Mouse (Mus musculus) MEL (cell line): ENCODE results near the gene Nt5c3b. TPM values are rescaled to one million over a fixed set of nuclear protein-coding genes. Genes with fewer than 3 reads are reported as not detected.

Source experiments
- DNase-seq: peaks from one replicate; pipeline ENCODE4 v3.0.0; 2011; ENCODE audit warnings: low read depth, low spot score
- H3K27ac ChIP-seq: 2 replicates; pipeline ENCODE4 v1.5.1; 2012; ENCODE audit warnings: low read depth, mild to moderate bottlenecking, control low read depth, low read length, moderate library complexity; ENCODE audit not compliant: control insufficient read depth
- H3K27me3 ChIP-seq, 2 experiments: fragments of 150-350 bp in 1 of 2; sonication (generic) in 1 of 2; 2 replicates each; pipeline ENCODE4 v1.6.1; 2012; ENCODE audit warnings: low read length in 2 of 2, mild to moderate bottlenecking in 2 of 2, improper control_type of control experiment in 1 of 2, moderate library complexity in 1 of 2; ENCODE audit not compliant: insufficient read depth in 2 of 2, control insufficient read depth in 1 of 2
- H3K36me3 ChIP-seq, 2 experiments: 2 replicates each; pipeline ENCODE4 v1.6.1; 2012 to 2014; ENCODE audit warnings: low read length in 2 of 2, improper control_type of control experiment in 1 of 2, inconsistent platforms in 1 of 2, mild to moderate bottlenecking in 1 of 2; ENCODE audit not compliant: insufficient read depth in 2 of 2, control insufficient read depth in 1 of 2
- H3K4me1 ChIP-seq, 2 experiments: fragments of 150-350 bp in 1 of 2; sonication (generic) in 1 of 2; 2 replicates each; pipeline ENCODE4 v1.6.1; 2012; ENCODE audit warnings: low read length in 2 of 2, improper control_type of control experiment in 1 of 2, mild to moderate bottlenecking in 1 of 2; ENCODE audit not compliant: insufficient read depth in 2 of 2, control insufficient read depth in 1 of 2
- H3K4me3 ChIP-seq, 2 experiments: fragments of 150-350 bp in 1 of 2; sonication (generic) in 1 of 2; 2 replicates each; pipeline ENCODE4 v1.5.1; 2012; ENCODE audit warnings: low read depth in 2 of 2, low read length in 2 of 2, mild to moderate bottlenecking in 2 of 2, moderate library complexity in 2 of 2, control low read depth in 1 of 2, improper control_type of control experiment in 1 of 2; ENCODE audit not compliant: control insufficient read depth in 1 of 2, insufficient read depth in 1 of 2
- H3K79me2 ChIP-seq: 2 replicates; pipeline ENCODE4 v1.6.1; 2012; ENCODE audit warnings: mild to moderate bottlenecking, low read length, moderate library complexity; ENCODE audit not compliant: control insufficient read depth, poor library complexity, insufficient read depth
- H3K9ac ChIP-seq: 2 replicates; pipeline ENCODE4 v1.6.1; 2012; ENCODE audit warnings: low read depth, mild to moderate bottlenecking, control low read depth, low read length, moderate library complexity; ENCODE audit not compliant: control insufficient read depth, poor library complexity, severe bottlenecking
- H3K9me3 ChIP-seq: fragments of 150-350 bp; sonication (generic); replicated peaks from 2 replicates; pipeline ENCODE4 v1.6.1; 2012; ENCODE audit warnings: mild to moderate bottlenecking, low read length, improper control_type of control experiment, moderate library complexity; ENCODE audit not compliant: insufficient read depth
- CTCF ChIP-seq, 3 experiments: IDR thresholded peaks in 2 of 3; conservative IDR thresholded peaks in 1 of 3; 2 replicates each; pipeline ENCODE4 v1.5.1; 2011 to 2012; ENCODE audit warnings: low read length in 3 of 3, low read depth in 2 of 3, mild to moderate bottlenecking in 2 of 3, improper control_type of control experiment in 1 of 3, inconsistent platforms in 1 of 3, mixed read lengths in 1 of 3, moderate library complexity in 1 of 3; ENCODE audit not compliant: control insufficient read depth in 1 of 3, insufficient read depth in 1 of 3, poor library complexity in 1 of 3, severe bottlenecking in 1 of 3
- E2F4 ChIP-seq: IDR thresholded peaks from 2 replicates; pipeline ENCODE4 v1.6.1; 2011; ENCODE audit warnings: low read depth, low read length, improper control_type of control experiment, borderline replicate concordance
- ELF1 ChIP-seq: IDR thresholded peaks from 2 replicates; pipeline ENCODE4 v1.6.1; 2014; ENCODE audit warnings: low read depth, mild to moderate bottlenecking, inconsistent platforms, low read length, improper control_type of control experiment, moderate library complexity
- ETS1 ChIP-seq: IDR thresholded peaks from 2 replicates; pipeline ENCODE4 v1.6.1; 2012; ENCODE audit warnings: low read depth, mild to moderate bottlenecking, inconsistent platforms, low read length, improper control_type of control experiment, moderate library complexity
- GABPA ChIP-seq: IDR thresholded peaks from 2 replicates; pipeline ENCODE4 v1.6.1; 2012; ENCODE audit warnings: low read depth, mild to moderate bottlenecking, inconsistent platforms, low read length, improper control_type of control experiment, moderate library complexity
- JUND ChIP-seq: IDR thresholded peaks from 2 replicates; pipeline ENCODE4 v1.6.1; 2011; ENCODE audit warnings: low read depth, mild to moderate bottlenecking, improper control_type of control experiment, low read length
- MYB ChIP-seq: IDR thresholded peaks from 2 replicates; pipeline ENCODE4 v1.6.1; 2011; ENCODE audit warnings: mild to moderate bottlenecking, low read depth, low read length, improper control_type of control experiment
- MYC ChIP-seq: IDR thresholded peaks from 2 replicates; pipeline ENCODE4 v1.6.1; 2011; ENCODE audit warnings: low read depth, mild to moderate bottlenecking, low read length, improper control_type of control experiment, moderate library complexity
- POLR2A ChIP-seq, 2 experiments: IDR thresholded peaks; 2 replicates each; pipeline ENCODE4 v1.6.1; 2011 to 2012; ENCODE audit warnings: low read length in 2 of 2, mild to moderate bottlenecking in 2 of 2, control low read depth in 1 of 2, improper control_type of control experiment in 1 of 2, low read depth in 1 of 2, moderate library complexity in 1 of 2; ENCODE audit not compliant: control insufficient read depth in 1 of 2, insufficient read depth in 1 of 2, poor library complexity in 1 of 2
- POLR2AphosphoS2 ChIP-seq: IDR thresholded peaks from 2 replicates; pipeline ENCODE4 v1.6.1; 2011; ENCODE audit warnings: low read length, improper control_type of control experiment
- POLR2AphosphoS5 ChIP-seq: IDR thresholded peaks from 2 replicates; pipeline ENCODE4 v1.6.1; 2012; ENCODE audit warnings: low read depth, borderline replicate concordance, mild to moderate bottlenecking, inconsistent platforms, low read length, moderate library complexity, mixed read lengths
- SIN3A ChIP-seq: IDR thresholded peaks from 2 replicates; pipeline ENCODE4 v1.6.1; 2012; ENCODE audit warnings: low read length, improper control_type of control experiment, inconsistent platforms
- TAL1 ChIP-seq: IDR thresholded peaks from 2 replicates; pipeline ENCODE4 v1.6.1; 2012; ENCODE audit warnings: mild to moderate bottlenecking, inconsistent platforms, low read length, moderate library complexity, mixed read lengths
- TCF12 ChIP-seq: IDR thresholded peaks from 2 replicates; pipeline ENCODE4 v1.6.1; 2014; ENCODE audit warnings: low read depth, mild to moderate bottlenecking, inconsistent platforms, low read length, improper control_type of control experiment, moderate library complexity
- UBTF ChIP-seq: IDR thresholded peaks from 2 replicates; pipeline ENCODE4 v1.6.1; 2012; ENCODE audit warnings: low read depth, mild to moderate bottlenecking, inconsistent platforms, low read length, improper control_type of control experiment, moderate library complexity, borderline replicate concordance; ENCODE audit not compliant: insufficient read depth
- USF2 ChIP-seq, 2 experiments: IDR thresholded peaks; 2 replicates each; pipeline ENCODE4 v1.6.1; 2011 to 2012; ENCODE audit warnings: improper control_type of control experiment in 2 of 2, low read length in 2 of 2, borderline replicate concordance in 1 of 2, inconsistent platforms in 1 of 2, low read depth in 1 of 2, mild to moderate bottlenecking in 1 of 2; ENCODE audit not compliant: insufficient read depth in 1 of 2
- ZKSCAN1 ChIP-seq: IDR thresholded peaks from 2 replicates; pipeline ENCODE4 v1.6.1; 2012; ENCODE audit warnings: low read depth, mild to moderate bottlenecking, inconsistent platforms, low read length, improper control_type of control experiment, moderate library complexity
- ZNF384 ChIP-seq: IDR thresholded peaks from 2 replicates; pipeline ENCODE4 v1.6.1; 2012; ENCODE audit warnings: low read depth, mild to moderate bottlenecking, inconsistent platforms, low read length, improper control_type of control experiment
- polyA plus RNA-seq, 2 experiments: library from polyadenylated mRNA; stranded (reverse) in 1 of 2; unstranded in 1 of 2; fragments of >175 nt in 1 of 2; fragments of >200 nt in 1 of 2; gene quantifications; 2 replicates each; pipeline versions ENCODE4 v1.2.1 to v1.2.4; 2012; ENCODE audit warnings: low replicate concordance in 2 of 2, low read depth in 1 of 2; ENCODE audit not compliant: insufficient read length in 2 of 2, insufficient read depth in 1 of 2, missing spikeins in 1 of 2
- total RNA-seq: library from RNA; depleted of rRNA; stranded (reverse); fragments of 300-350 nt; gene quantifications from 2 replicates; pipeline ENCODE4 v1.2.3, GENCODE M21; 2012

Nt5c3b gene
- total and polyA plus RNA-seq, 3 experiments = 61.3 to 287 (median 79.2) TPM

DNA sequence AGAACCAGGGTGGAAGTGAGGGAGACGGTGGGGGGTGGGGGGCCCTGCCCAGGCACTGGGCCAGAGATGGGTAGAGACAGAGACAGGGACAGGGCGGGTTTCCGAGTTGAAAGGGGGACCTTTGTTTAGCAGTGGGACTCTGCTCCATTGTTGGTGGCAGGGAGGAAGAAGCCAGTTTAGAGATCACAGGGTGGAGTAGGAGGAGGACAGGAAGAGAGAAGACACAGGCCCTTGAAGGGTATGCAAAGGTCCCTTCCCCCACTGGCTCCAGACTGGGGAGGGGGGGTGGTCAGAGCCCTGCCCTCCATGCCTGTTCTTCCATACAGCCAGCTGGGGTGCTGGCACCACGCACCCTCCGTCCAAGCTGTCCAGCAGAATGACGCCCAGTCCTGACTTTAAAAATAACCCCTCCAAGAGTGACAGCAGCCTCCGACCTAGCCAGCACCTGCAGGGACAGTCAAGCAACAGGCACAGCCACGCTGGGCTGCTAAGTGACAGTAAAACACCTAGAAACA, 51.6 kb downstream of the Nt5c3b start:
- Histone ChIP-seq H3K36me3 (no peaks in the 10 kb centered on the region), H3K27ac (no peak overlapping the region), H3K4me3 (no peak overlapping the region), H3K9ac (no peak overlapping the region), H3K79me2 (no peaks in the 10 kb centered on the region), H3K4me1 (peaks cover 0 to 9% of the 10 kb centered on the region in 2 experiments; a peak in 2 of 4 replicates), H3K9me3 (no peaks in the 10 kb centered on the region), H3K27me3 (no peaks in the 10 kb centered on the region; a peak in 1 of 4 replicates)
- DNase-seq = no peak
- TF ChIP-seq E2F4 (no peak), POLR2A (IDR thresholded peaks at IDR 0.05; ENCODE audit: control insufficient read depth in 1 of 2, insufficient read depth in 1 of 2, low read depth in 1 of 2, low read length in 2 of 2, poor library complexity in 1 of 2) (no peak), POLR2AphosphoS2 (no peak), GABPA (no peak), ELF1 (no peak), ZKSCAN1 (no peak), CTCF (IDR thresholded peaks at IDR 0.05 in 2 of 3, conservative IDR thresholded peaks at IDR 0.05 in 1 of 3; ENCODE audit: control insufficient read depth in 1 of 3, insufficient read depth in 1 of 3, low read depth in 2 of 3, low read length in 3 of 3, poor library complexity in 1 of 3, severe bottlenecking in 1 of 3) (no peak)

DNA sequence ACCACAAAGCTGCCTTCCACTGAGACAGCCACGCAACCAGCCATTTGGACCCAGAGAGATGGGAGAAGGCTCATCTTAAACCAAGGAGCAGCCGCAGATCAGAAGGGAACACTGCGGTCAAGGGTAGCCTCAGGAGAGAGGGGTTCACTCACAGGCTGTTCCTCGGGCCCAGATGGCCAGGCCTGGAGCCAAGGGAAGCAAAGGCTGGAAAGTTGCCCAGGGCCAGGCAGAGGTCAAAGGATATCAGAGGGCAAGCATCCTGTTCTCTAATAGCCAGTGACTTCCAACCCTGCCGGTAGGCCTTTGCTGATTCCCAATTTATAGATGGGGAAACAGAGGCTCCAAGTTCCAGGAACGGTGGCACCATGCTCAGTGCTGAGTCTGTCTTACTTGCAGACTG, 53.0 kb downstream of the Nt5c3b start:
- Histone ChIP-seq H3K36me3 (no peaks in the 10 kb centered on the region), H3K27me3 (no peaks in the 10 kb centered on the region; a peak in 1 of 4 replicates), H3K27ac (no peak overlapping the region), H3K4me3 (no peak overlapping the region), H3K4me1 (peaks cover 0 to under 1% of the 10 kb centered on the region in 2 experiments; a peak in 1 of 4 replicates), H3K9me3 (no peaks in the 10 kb centered on the region), H3K9ac (no peak overlapping the region), H3K79me2 (no peaks in the 10 kb centered on the region)
- no peak for DNase-seq
- no peak for TF ChIP-seq MYC
- TF ChIP-seq MYB = no peak
- TF ChIP-seq CTCF (IDR thresholded peaks at IDR 0.05 in 2 of 3, conservative IDR thresholded peaks at IDR 0.05 in 1 of 3; ENCODE audit: control insufficient read depth in 1 of 3, insufficient read depth in 1 of 3, low read depth in 2 of 3, low read length in 3 of 3, poor library complexity in 1 of 3, severe bottlenecking in 1 of 3) = no peak
- no peak for TF ChIP-seq POLR2AphosphoS5
- TF ChIP-seq TCF12 = no peak
- TF ChIP-seq ZKSCAN1 = no peak
- no peak for TF ChIP-seq JUND
- no peak for TF ChIP-seq SIN3A
- TF ChIP-seq UBTF = no peak
- TF ChIP-seq USF2 (IDR thresholded peaks at IDR 0.05; ENCODE audit: borderline replicate concordance in 1 of 2, insufficient read depth in 1 of 2, low read depth in 1 of 2, low read length in 2 of 2) = no peak
- no peak for TF ChIP-seq TAL1
- TF ChIP-seq ETS1 = no peak
- TF ChIP-seq ZNF384 = no peak
